In genomic region chr8:106985404-106985821, GRCm38 (mm10) we compare ENCODE assay signal across 14 mouse cellular contexts. TPM values are rescaled to one million over a fixed set of nuclear protein-coding genes. Genes with fewer than 3 reads are reported as not detected.
A peak's percentile ranks its signal among the peaks of the same experiment; 100 is the strongest.
DNase-seq lines count a peak whose midpoint lies in the region; ATAC-seq and TF ChIP-seq lines count a peak whose summit lies in the region.
"Had no signal": no experiment of that assay in that cellular context is flagged by ENCODE, and none has a peak within 500 bp of the region (broad histone marks: within the 10 kb centered on the region; RNA-seq: fewer than 3 reads in every experiment).

No protein-coding gene starts in this region.

- H3K27me3 ChIP-seq in kidney, postnatal 0 days (ENCODE audit: insufficient read depth, low read length), result no peaks in the 10 kb centered on the region
- no peaks in the 10 kb centered on the region for H3K27me3 ChIP-seq in kidney, embryonic 16.5 days (ENCODE audit: insufficient read depth, low read length)
- H3K27me3 ChIP-seq in hindbrain, embryonic 15.5 days, result no peaks in the 10 kb centered on the region
- H3K27me3 ChIP-seq: embryonic facial prominence, embryonic 15.5 days; lung, embryonic 15.5 days had no signal

- H3K4me2 ChIP-seq in kidney, postnatal 0 days (ENCODE audit: low read length), result no peak overlapping the region
- no peak overlapping the region for H3K4me2 ChIP-seq in kidney, embryonic 16.5 days (replicated peaks; ENCODE audit: low read depth, low read length)
- H3K4me2 ChIP-seq in hindbrain, embryonic 15.5 days, result peak overlapping the region; percentile 29; the same call in 1 of the 2 replicates
- H3K4me2 ChIP-seq: embryonic facial prominence, embryonic 15.5 days; lung, embryonic 15.5 days had no signal

- peak; percentile 51 for DNase-seq in kidney, postnatal 0 days (ENCODE audit: low spot score)
- DNase-seq in right cerebral cortex, postnatal 25 days, result peak; percentile 11
- DNase-seq in right cerebral cortex, postnatal 36 days (ENCODE audit: low spot score in 2 of 2), result no peak
- DNase-seq in ovary, postnatal 14 days (ENCODE audit: low spot score), result no peak
- no peak for DNase-seq in cerebellum, adult 18-20 months
- DNase-seq: kidney, adult 9 months; liver; thymus, postnatal 4 days had no signal

- no peak for TF ChIP-seq CTCF in kidney, postnatal 0 days (IDR thresholded peaks at IDR 0.05; ENCODE audit: low read depth)

- H3K9me3 ChIP-seq in kidney, postnatal 0 days (replicated peaks; ENCODE audit: low read length), result no peaks in the 10 kb centered on the region
- no peaks in the 10 kb centered on the region for H3K9me3 ChIP-seq in kidney, embryonic 16.5 days (ENCODE audit: low read length)
- H3K9me3 ChIP-seq in hindbrain, embryonic 15.5 days, result no peaks in the 10 kb centered on the region
- H3K9me3 ChIP-seq: embryonic facial prominence, embryonic 15.5 days; heart, embryonic 10.5 days; lung, embryonic 15.5 days; megakaryocyte, embryonic 14.5 days had no signal

- no peak for ATAC-seq in kidney, postnatal 0 days (replicated peaks; ENCODE audit: low FRiP score, low read depth)
- ATAC-seq in kidney, embryonic 16.5 days (ENCODE audit: low FRiP score, low TSS enrichment), result no peak
- ATAC-seq in hindbrain, embryonic 15.5 days (ENCODE audit: low FRiP score, low read depth), result peak; percentile 82

- H3K9ac ChIP-seq in kidney, postnatal 0 days (ENCODE audit: low read depth, low read length), result no peak overlapping the region
- no peak overlapping the region for H3K9ac ChIP-seq in kidney, embryonic 16.5 days (replicated peaks; ENCODE audit: low read length)
- no peak overlapping the region for H3K9ac ChIP-seq in hindbrain, embryonic 15.5 days
- H3K9ac ChIP-seq: embryonic facial prominence, embryonic 15.5 days; lung, embryonic 15.5 days had no signal

- H3K4me1 ChIP-seq in kidney, postnatal 0 days (replicated peaks; ENCODE audit: insufficient read depth, low read length), result no peaks in the 10 kb centered on the region
- H3K4me1 ChIP-seq in kidney, embryonic 16.5 days (ENCODE audit: insufficient read depth, low read length), result no peaks in the 10 kb centered on the region
- H3K4me1 ChIP-seq in hindbrain, embryonic 15.5 days (replicated peaks), result peaks cover 10% of the 10 kb centered on the region
- H3K4me1 ChIP-seq: embryonic facial prominence, embryonic 15.5 days; heart, embryonic 10.5 days; lung, embryonic 15.5 days had no signal

- H3K27ac ChIP-seq in kidney, postnatal 0 days, result no peak overlapping the region
- H3K27ac ChIP-seq in kidney, embryonic 16.5 days (ENCODE audit: low read length), result no peak overlapping the region
- peak overlapping the region; percentile 66 for H3K27ac ChIP-seq in hindbrain, embryonic 15.5 days (replicated peaks)
- H3K27ac ChIP-seq: heart, embryonic 10.5 days; lung, embryonic 15.5 days had no signal

- peaks cover 10% of the 10 kb centered on the region; the same call in 1 of the 2 replicates for H3K36me3 ChIP-seq in kidney, postnatal 0 days (ENCODE audit: insufficient read depth, low read length)
- peaks cover 15% of the 10 kb centered on the region; the same call in 1 of the 2 replicates for H3K36me3 ChIP-seq in kidney, embryonic 16.5 days (ENCODE audit: insufficient read depth, low read length)
- no peaks in the 10 kb centered on the region for H3K36me3 ChIP-seq in hindbrain, embryonic 15.5 days

- no peak overlapping the region for H3K4me3 ChIP-seq in kidney, postnatal 0 days (replicated peaks; ENCODE audit: low read depth, low read length)
- no peak overlapping the region for H3K4me3 ChIP-seq in kidney, embryonic 16.5 days (ENCODE audit: low read length)
- no peak overlapping the region for H3K4me3 ChIP-seq in hindbrain, embryonic 15.5 days
- H3K4me3 ChIP-seq: embryonic facial prominence, embryonic 15.5 days; heart, embryonic 10.5 days; lung, embryonic 15.5 days; megakaryocyte, embryonic 14.5 days had no signal

- 54% methylated on average over 9 of the region's 9 CpGs for WGBS in kidney, postnatal 0 days
- 66% methylated on average over 9 of the region's 9 CpGs for WGBS in kidney, embryonic 16.5 days
- WGBS in hindbrain, embryonic 15.5 days, result 45% methylated on average over 9 of the region's 9 CpGs

RNA-seq across cellular contexts. Expression of gene Vps4a, which starts 45.6 kb away (rescaled TPM):
- polyA plus RNA-seq in kidney, postnatal 0 days (2015; fragmentation: Nextera tagmentation; extraction: Ambion mirVana), result 59.6 and 65.2 TPM in 2 replicates
- polyA plus RNA-seq in kidney, embryonic 16.5 days (2015; fragmentation: Nextera tagmentation; extraction: Ambion mirVana), result 68.0 and 68.8 TPM in 2 replicates
- polyA plus RNA-seq in hindbrain, embryonic 15.5 days (2015; fragmentation: Nextera tagmentation; extraction: Ambion mirVana), result 143 and 147 TPM in 2 replicates

RNA-seq across cellular contexts. Expression of gene Sntb2, which starts 49.9 kb away (rescaled TPM):
- polyA plus RNA-seq in kidney, postnatal 0 days (2015; fragmentation: Nextera tagmentation; extraction: Ambion mirVana), result 10.1 and 10.5 TPM in 2 replicates
- polyA plus RNA-seq in kidney, embryonic 16.5 days (2015; fragmentation: Nextera tagmentation; extraction: Ambion mirVana), result 12.2 and 15.9 TPM in 2 replicates
- polyA plus RNA-seq in hindbrain, embryonic 15.5 days (2015; fragmentation: Nextera tagmentation; extraction: Ambion mirVana), result 6.5 and 6.7 TPM in 2 replicates

Comparison
In these comparisons a context has a peak if more than half of its experiments do, and no peak if none do; other contexts are left out.
1. DNase-seq: peak in kidney, postnatal 0 days (single experiment) and right cerebral cortex, postnatal 25 days (single experiment); none in right cerebral cortex, postnatal 36 days (0 of 2), ovary, postnatal 14 days (single experiment) and cerebellum, adult 18-20 months (0 of 2).